Mouse (Mus musculus) Muller cell, postnatal 12 days (primary cell): ENCODE results near the gene Slc25a29.

Experiments used
- DNase-seq: peaks from one replicate; pipeline ENCODE4 v3.0.0-alpha.2; 2015; ENCODE audit errors: inconsistent ontology term

Gene Slc25a29

DNA sequence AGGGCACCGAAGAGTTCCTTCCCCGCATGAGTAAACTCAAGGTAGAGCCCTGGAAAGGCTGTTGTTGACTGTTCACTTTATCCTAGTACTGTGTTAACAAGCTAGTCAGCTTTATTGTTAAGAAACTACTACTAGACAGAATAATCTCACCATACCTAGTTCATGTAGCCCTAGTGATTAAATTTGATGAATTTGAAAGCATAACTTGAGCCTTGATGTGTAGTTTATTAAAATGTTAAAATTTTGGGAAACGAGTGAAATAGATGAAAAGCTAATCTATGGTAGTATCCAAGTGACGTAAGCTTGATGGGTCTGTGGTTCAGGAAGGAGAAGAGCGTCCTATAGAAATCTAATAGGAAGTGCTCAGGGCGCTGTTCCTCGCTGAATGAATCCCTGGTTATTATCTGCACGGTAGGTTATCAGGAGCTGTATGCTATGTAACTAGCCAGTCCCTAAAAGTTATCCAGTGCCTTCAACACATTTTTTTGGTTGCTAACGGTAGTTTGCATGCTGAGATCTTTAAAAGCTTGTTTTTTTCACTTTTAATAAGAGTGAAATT, 40.6 kb downstream of the Slc25a29 start:
- DNase-seq: peak; percentile 14

DNA sequence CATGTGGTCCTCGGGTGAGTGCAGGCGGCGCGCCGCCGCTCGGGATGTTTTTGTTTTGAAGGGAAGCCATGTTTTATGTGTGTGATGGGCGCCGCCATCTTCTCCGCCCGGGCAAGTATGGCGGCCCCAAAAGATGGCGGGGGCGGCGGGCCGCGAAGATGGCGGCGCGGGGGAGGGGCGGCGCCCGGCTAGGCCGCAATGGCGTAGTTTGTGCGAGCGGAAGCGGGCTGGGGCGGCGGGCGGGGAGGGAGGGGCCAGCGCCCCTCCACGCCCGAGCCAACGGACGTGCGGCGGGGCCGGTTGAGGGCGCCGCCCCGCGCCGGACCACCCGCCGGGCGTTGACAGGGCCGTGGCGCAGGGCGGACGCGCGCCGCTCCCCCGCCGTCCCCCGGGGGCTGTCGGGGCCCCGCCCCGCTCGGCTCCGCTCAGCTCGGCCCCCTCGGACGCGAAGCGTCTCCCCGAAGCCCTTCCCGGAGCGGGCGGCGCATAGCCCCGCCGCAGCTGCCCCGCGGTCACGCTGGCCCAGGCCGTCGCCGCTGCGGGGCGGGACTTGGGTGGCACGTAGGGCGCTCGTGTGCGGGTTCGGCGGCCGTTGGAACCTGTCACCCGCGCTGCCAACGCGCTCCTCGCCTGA, 41.5 kb downstream of the Slc25a29 start:
- DNase-seq: peak; percentile 91

DNA sequence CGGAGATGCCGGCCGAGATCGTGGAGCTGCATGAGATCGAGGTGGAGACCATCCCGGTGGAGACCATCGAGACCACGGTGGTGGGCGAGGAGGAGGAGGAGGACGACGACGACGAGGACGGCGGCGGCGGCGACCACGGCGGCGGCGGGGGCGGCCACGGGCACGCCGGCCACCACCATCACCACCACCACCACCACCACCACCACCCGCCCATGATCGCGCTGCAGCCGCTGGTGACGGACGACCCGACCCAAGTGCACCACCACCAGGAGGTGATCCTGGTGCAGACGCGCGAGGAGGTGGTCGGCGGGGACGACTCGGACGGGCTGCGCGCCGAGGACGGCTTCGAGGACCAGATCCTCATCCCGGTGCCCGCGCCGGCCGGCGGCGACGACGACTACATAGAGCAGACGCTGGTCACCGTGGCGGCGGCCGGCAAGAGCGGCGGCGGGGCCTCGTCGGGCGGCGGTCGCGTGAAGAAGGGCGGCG, 42.2 kb downstream of the Slc25a29 start:
- DNase-seq: peak; percentile 12

DNA sequence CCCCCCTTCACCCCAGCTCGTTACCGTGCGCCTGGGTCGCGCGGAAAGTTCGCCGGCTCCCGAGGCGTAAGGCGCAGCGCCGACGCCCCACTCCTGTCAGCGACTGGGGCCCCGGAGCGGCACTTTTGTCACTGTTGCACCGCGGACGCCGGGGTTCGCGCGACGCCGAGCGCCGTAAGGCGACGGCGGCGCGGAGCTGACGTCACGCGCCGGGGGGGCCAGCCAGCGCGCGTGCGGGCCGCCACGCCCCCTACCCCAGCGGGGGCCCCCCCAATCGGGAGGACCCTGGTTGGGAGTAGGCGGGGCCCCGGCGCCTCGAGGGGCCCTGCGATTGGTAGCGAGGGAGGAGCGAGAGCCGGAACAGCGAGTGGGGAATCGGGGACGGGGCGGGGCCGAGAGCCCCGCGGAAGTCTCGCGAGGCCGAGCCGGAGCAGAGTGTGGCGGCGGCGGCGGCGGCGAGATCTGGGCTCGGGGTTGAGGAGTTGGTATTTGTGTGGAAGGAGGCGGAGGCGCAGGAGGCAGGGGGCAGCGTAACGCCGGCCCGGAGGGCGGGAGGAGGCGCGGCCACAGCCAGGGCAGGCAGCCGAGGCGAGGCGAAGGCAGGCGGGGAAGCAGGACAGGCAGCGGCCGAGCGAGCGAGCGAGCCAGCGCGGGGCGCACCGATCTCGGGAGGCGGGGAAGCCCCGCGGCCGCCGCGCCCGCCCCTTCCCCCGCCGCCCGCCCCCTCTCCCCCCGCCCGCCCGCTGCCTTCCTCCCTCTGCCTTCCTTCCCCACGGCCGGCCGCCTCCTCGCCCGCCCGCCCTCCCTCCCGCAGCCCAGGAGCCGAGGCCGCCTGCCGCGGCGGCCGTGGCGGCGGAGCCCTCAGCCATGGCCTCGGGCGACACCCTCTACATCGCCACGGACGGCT, 42.9 kb downstream of the Slc25a29 start, which contains the start of gene Yy1:
Gene Yy1, plus strand, starts transcription at position 428 of the 907 bp plus-strand sequence.
- peak; percentile 100 for DNase-seq

DNA sequence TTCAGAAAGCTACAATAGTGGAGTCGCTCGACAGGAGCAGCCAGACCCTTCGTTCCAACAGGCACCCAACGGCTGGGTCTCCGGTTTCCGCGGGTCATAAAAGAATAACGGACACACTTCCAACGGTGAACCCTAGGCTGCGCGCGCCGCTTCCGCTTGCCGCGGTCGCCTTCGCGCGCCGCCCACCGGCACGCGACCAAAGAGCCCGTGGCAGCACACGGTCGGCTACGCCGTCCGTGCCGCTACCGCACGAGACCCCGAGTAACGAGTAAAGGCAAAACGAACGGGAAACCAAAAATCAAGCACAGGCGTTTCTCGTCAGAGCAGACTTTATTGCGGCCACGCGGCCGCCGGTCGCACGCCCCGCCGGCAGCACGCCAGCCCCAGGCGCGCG, 43.5 kb downstream of the Slc25a29 start:
- DNase-seq: peak; percentile 90

DNA sequence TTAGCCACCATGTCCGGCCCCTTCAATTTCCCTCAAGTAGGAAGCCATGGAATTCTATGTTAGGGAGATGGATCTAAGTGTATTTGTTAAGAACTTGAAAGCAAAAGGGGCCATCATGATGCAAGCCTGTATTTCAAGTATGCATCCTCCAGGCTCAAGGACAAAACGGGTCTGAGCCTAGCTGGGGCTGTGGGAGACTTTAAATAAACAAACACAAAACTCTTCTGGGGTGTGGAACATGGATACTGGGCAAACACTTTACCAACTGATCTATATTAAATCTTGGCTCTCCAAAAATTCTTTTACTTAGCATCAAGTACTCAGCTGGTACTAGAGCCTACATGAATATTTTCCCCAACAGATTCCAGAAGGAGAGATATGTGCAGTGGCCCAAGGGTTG, 48.4 kb downstream of the Slc25a29 start:
- no peak for DNase-seq

DNA sequence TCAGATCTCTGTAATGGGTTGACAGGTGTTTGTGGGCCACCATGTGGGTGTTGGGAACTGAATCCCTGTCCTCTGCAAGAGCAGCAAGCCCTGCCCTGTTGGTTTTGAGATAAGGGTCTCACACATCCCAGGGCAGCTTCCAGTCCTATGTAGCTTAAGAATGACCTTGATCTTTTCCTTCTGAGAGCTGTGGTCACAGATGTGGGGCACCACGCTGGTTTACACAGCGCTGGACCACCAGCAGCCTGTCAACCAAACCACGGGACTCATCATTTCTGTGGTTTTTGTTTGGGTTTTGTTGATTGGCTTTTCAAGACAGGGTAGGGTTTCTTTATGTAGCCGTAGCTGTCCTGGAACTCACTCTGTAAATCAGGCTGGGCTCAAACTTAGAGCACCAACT, 50.5 kb downstream of the Slc25a29 start:
- DNase-seq: no peak

DNA sequence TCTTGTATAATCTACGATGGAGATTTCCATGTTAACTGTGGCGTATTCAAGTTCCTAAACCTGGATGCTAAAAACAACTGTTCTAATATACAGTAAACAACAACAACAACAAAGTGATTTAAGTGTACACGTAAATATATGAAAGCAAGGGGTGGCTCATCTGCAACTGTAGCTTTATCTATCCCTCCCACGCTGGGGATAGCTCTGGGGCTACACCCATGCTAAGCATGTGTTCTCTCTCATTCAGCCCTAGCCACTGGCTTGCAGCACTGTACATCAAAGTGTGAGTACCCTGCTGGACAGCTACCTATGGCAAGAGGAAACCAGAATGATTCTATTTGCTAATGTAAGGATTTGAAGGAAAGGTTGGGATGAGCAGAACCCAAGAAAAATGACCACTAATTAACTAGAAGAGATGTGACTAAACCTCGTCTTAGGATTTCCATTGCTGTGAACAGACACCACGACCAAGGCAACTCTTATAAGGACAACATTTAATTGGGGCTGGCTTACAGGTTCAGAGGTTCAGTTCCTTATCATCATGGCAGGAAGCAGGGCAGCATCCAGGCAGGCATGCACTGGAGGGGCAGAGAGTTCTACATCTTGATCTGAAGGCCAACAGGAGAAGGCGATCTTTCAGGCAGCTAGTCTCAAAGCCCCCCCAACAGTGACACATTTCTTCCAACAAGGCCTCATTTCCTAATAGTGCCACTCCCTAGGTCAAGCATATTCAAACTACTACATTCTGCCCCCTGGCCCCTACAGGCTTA, 55.4 kb downstream of the Slc25a29 start:
- DNase-seq: no peak
